In the genomic region with DNA sequence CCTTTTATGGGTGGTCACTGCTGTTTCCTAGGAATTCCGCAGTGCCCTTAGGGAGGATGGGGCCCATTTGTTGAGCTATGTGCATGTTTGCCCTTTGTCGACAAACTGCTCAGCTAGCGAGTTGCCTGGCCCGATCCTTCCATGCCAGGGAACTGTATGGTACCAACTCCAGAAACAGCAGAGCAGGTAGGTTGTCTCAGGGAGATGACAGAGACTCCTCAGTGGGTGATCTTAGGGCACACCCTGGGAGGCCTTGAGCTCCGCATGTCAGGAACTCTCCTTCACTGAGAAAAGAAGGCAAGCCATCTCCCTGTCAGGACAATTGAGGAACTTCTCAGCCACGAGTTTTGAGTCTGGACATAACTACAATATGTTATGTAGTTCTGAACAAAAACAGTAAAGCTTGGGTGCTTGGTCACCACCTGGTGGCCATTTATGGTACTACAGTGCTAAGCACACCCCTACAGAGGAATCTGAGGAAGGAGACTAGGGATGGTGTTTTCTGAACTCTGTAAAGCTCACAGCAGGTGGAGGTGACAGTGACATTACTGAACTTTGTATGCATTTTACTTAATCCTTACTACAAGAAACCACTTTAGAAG, we compare ENCODE assay signal across 8 mouse cellular contexts. TPM values are rescaled to one million over a fixed set of nuclear protein-coding genes. Genes with fewer than 3 reads are reported as not detected.
DNase-seq lines count a peak whose midpoint lies in the region; ATAC-seq lines count a peak whose summit lies in the region.

No protein-coding gene starts in this region.

- H3K9me3 ChIP-seq in liver, embryonic 12.5 days (replicated peaks): no peaks in the 10 kb centered on the region

- no peak overlapping the region for H3K4me2 ChIP-seq in liver, embryonic 12.5 days

- H3K27ac ChIP-seq in liver, embryonic 12.5 days: peak overlapping the region; percentile 62

- H3K4me1 ChIP-seq in liver, embryonic 12.5 days: peaks cover 36% of the 10 kb centered on the region

- H3K4me3 ChIP-seq in liver, embryonic 12.5 days: no peak overlapping the region

- no peak overlapping the region for H3K9ac ChIP-seq in liver, embryonic 12.5 days

- H3K27me3 ChIP-seq in liver, embryonic 12.5 days (replicated peaks): no peaks in the 10 kb centered on the region

- peaks cover 74% of the 10 kb centered on the region for H3K36me3 ChIP-seq in liver, embryonic 12.5 days

- DNase-seq in B cell, adult 2 months: peak; percentile 84 to 85
- DNase-seq in adrenal gland, adult 2 months: peak; percentile 80
- peak; percentile 70 for DNase-seq in embryo, embryonic 11 days
- peak; percentile 52 to 56 for DNase-seq in gastrocnemius, postnatal 36 days
- peak; percentile 88 for DNase-seq in kidney, postnatal 10 days
- DNase-seq in naive thymus-derived CD4-positive, alpha-beta T cell, adult 2 months (ENCODE audit: low read depth): peak; percentile 85
- peak; percentile 78 to 91 for DNase-seq in spleen, postnatal 4 days (ENCODE audit: low spot score in 2 of 2)

- intact Hi-C loops in gastrocnemius, postnatal 36 days (cut with DNase I): loop anchor here (5.0 kb wide), 1 partner anchor 37 kb away; no protein-coding TSS in a partner anchor

- peak; percentile 29; the same call in 1 of the 2 replicates for ATAC-seq in liver, embryonic 12.5 days

- WGBS in liver, embryonic 12.5 days (ENCODE audit: insufficient replicate concordance): 60% methylated on average over 6 of the region's 6 CpGs

RNA-seq across cellular contexts. Expression of gene Tkt, which starts 25.9 kb away (rescaled TPM):
- total RNA-seq in adrenal gland, adult 2 months (2021): 1,000 to 10,000 TPM in 1 of 2 experiments, 100 to 1,000 TPM in 1; 736 to 1,496 TPM
- 1,206 and 1,589 TPM in 2 replicates for polyA plus RNA-seq in adrenal gland, adult 2 months (2012; rRNA removed)
- total RNA-seq in gastrocnemius, postnatal 36 days (2021): 10 to 100 TPM in 1 of 2 experiments, 1 to 10 TPM in 1; 9.6 to 13.1 TPM
- 267 and 280 TPM in 2 replicates for polyA plus RNA-seq in liver, embryonic 12.5 days (2016; fragmentation: Nextera tagmentation; extraction: Ambion mirVana)

RNA-seq across cellular contexts. Expression of gene Prkcd, which starts 51.9 kb away (rescaled TPM):
- total RNA-seq in adrenal gland, adult 2 months (2021): 100 to 1,000 TPM in 1 of 2 experiments, 10 to 100 TPM in 1; 83.4 to 367 TPM
- 266 and 407 TPM in 2 replicates for polyA plus RNA-seq in adrenal gland, adult 2 months (2012; rRNA removed)
- total RNA-seq in gastrocnemius, postnatal 36 days (2021): 10 to 100 TPM in 1 of 2 experiments, 1 to 10 TPM in 1; 6.6 to 11.7 TPM
- 22.9 and 23.1 TPM in 2 replicates for polyA plus RNA-seq in liver, embryonic 12.5 days (2016; fragmentation: Nextera tagmentation; extraction: Ambion mirVana)

Comparison
In these comparisons a context has a peak if more than half of its experiments do, and no peak if none do; other contexts are left out.
1. RNA of gene Tkt, which starts 25.9 kb away (total RNA-seq): 736 to 1,496 TPM in adrenal gland, adult 2 months; 9.6 to 13.1 TPM in gastrocnemius, postnatal 36 days; every median in the first group is over 10 times any median in the second.
2. RNA of gene Prkcd, which starts 51.9 kb away (total RNA-seq): 83.4 to 367 TPM in adrenal gland, adult 2 months; 6.6 to 11.7 TPM in gastrocnemius, postnatal 36 days; every median in the first group is over 4 times any median in the second.
3. Peak in every context shown above with its lines, with median percentiles within 50 percentile points of each other: DNase-seq.